12 mouse cellular contexts compared by ENCODE assay signal in the genomic region with DNA sequence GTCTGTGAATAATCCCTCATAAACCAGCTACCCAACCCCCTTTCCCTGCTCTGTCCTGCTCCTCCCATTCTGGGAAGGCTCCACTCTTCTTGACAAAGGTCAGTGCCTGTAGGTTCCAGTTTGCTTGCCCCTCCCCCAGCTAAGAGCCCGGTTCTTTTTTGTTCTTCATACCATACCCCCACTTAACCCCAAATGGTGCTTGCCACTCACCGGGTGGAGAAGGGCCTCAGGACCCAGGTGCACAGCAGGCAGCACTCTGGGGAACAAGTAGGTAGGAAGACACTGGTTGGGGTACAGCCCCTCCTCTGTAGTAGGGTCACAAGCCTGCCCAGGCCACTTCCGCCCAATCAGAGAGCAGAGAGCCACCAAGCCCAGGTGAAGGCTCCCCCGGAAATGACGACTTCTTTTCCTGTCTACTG. TPM values are rescaled to one million over a fixed set of nuclear protein-coding genes. Genes with fewer than 3 reads are reported as not detected.
DNase-seq lines count a peak whose midpoint lies in the region.
"Had no signal": no experiment of that assay in that cellular context is flagged by ENCODE, and none has a peak within 500 bp of the region (broad histone marks: within the 10 kb centered on the region; RNA-seq: fewer than 3 reads in every experiment).

No protein-coding gene starts in this region.

- peak; percentile 39 for DNase-seq in adrenal gland, postnatal 14 days
- no peak for DNase-seq in adrenal gland, adult 18-20 months (ENCODE audit: low spot score in 2 of 2)
- peak; percentile 2 for DNase-seq in thymus, postnatal 14 days
- no peak for DNase-seq in thymus, postnatal 10 days (ENCODE audit: low spot score in 2 of 2)
- peak; percentile 22 to 44 for DNase-seq in kidney, postnatal 4 days
- peak; percentile 86 for DNase-seq in yolk sac, embryonic 10.5 days (ENCODE audit: low spot score)
- no peak for DNase-seq in cerebellum, postnatal 36 days
- DNase-seq in urinary bladder, postnatal 36 days (ENCODE audit: low spot score in 2 of 2) = no peak
- DNase-seq: adrenal gland, postnatal 10 days; embryo, embryonic 11 days; lung, embryonic 14.5 days; thymus, adult 2 months had no signal

RNA-seq across cellular contexts. Expression of gene Chrd, which starts 2.6 kb away (rescaled TPM):
- total RNA-seq in adrenal gland, postnatal 14 days (2021) = 5.2 and 5.9 TPM in 2 replicates
- total RNA-seq in adrenal gland, adult 18-20 months (2021) = 10 to 100 TPM in 1 of 2 experiments, 1 to 10 TPM in 1; 9.7 to 12.4 TPM

RNA-seq across cellular contexts. Expression of gene Thpo, which starts 4.0 kb away (rescaled TPM):
- total RNA-seq in adrenal gland, postnatal 14 days (2021) = 0.71 and 2.8 TPM in 2 replicates
- total RNA-seq in adrenal gland, adult 18-20 months (2021) = 1 to 10 TPM; 1.2 to 4.2 TPM

RNA-seq across cellular contexts. Expression of gene Clcn2, which starts 12.8 kb away (rescaled TPM):
- 19.5 and 26.8 TPM in 2 replicates for total RNA-seq in adrenal gland, postnatal 14 days (2021)
- total RNA-seq in adrenal gland, adult 18-20 months (2021) = 10 to 100 TPM; 16.8 to 52.6 TPM

RNA-seq across cellular contexts. Expression of gene Polr2h, which starts 12.8 kb away (rescaled TPM):
- total RNA-seq in adrenal gland, postnatal 14 days (2021) = 33.1 and 34.3 TPM in 2 replicates
- 10 to 100 TPM; 28.0 to 37.1 TPM for total RNA-seq in adrenal gland, adult 18-20 months (2021)

RNA-seq across cellular contexts. Expression of gene Fam131a, which starts 37.3 kb away (rescaled TPM):
- total RNA-seq in adrenal gland, postnatal 14 days (2021) = 12.5 and 12.6 TPM in 2 replicates
- 10 to 100 TPM; 11.7 to 16.1 TPM for total RNA-seq in adrenal gland, adult 18-20 months (2021)

Comparison
In these comparisons a context has a peak if more than half of its experiments do, and no peak if none do; other contexts are left out.
1. DNase-seq: peak in adrenal gland, postnatal 14 days (single experiment), thymus, postnatal 14 days (single experiment), kidney, postnatal 4 days (2 of 2) and yolk sac, embryonic 10.5 days (single experiment); none in adrenal gland, adult 18-20 months (0 of 2), thymus, postnatal 10 days (0 of 2), cerebellum, postnatal 36 days (0 of 2) and urinary bladder, postnatal 36 days (0 of 2).